Mouse (Mus musculus) spleen, postnatal 10 days (tissue): Measurements from ENCODE around the gene Akr1b3.
"Not testable (repeated sequence)": the region's sequence is repeated elsewhere in the genome, so short reads cannot be mapped to it uniquely, and the experiment has no call there.

Experiments used
- DNase-seq, 2 experiments: peaks; one replicate each; pipeline ENCODE4 v3.0.0; 2021 to 2022; ENCODE audit warnings: low spot score in 2 of 2

Gene Akr1b3

DNA sequence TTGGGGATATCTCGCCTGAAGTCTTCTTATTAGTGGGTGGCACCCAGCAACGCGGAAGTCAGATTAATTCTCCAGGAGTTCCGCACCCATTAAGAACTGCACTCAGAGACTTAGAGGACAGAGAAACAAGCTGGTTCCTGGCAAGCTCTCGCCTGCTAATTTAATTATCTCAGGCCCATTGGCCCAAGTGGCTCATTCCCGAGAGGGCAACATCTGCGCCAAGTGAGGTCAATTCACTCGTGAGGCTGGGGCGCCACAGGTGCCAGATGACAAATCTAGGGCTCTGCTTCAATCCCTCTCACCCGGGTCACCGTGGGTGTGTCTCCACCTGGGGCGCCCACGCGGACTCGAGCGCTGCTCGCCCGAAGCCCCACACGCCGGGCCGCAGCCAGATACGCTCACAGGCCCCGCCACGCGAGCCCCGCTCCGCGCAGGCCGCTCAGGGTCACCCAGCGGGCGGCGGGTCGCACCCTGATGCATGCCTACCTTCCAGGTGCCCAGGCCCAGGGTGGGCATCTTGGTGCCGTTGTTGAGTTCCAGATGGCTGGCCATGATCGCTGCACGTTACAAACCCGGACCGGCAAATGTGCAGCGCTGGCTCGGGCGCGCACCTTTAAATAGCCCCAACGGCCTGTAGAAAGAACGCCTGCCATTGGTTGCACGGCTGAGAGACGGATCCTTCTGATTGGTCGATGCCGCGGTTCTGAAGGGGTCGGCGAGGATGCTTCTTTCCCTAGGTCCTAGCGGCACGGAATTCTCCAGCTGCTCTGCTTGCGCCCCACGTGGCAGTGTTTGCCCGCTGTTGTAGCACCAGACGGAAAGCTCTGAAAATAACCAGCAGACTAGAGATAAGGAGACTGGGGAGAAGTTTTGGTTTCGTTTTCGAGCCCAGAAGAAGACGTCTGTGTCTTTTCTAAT is at the start of gene Akr1b3:
Gene Akr1b3, minus strand, starts transcription at position 625 of the 918 bp plus-strand sequence.
- peak; percentile 53 to 83 for DNase-seq

GRCm38 (mm10) chr6:34364217-34365136 is 47.2 kb upstream of the Akr1b3 start:
- no peak for DNase-seq

- DNase-seq, result no peak
These were observed 38.6 kb upstream of the Akr1b3 start for GRCm38 (mm10) chr6:34355841-34356240.

DNA sequence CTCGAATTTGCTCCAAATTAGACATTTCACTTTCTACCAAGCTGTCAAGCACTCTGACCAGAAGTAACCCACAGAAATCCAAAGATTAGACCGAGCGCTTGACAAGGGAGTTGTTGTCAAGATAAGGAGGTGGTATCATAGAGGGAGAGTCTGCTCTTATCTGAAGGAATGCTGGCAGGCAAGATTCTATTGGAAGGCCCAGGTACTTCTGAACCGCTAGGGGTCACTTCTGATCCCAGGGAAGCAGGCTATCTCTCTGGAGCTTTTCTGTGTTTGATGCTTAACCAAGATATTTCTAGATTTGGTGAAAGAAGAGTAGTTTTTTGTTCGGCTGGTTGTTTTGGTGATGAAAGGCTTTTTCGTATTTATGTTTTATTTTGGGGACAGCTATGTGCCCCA is 38.1 kb upstream of the Akr1b3 start:
- no peak for DNase-seq

GRCm38 (mm10) chr6:34354354-34355348 is 37.4 kb upstream of the Akr1b3 start:
- DNase-seq, result no peak

- no peak for DNase-seq
These were observed 36.5 kb upstream of the Akr1b3 start, which contains the start of gene Akr1b8 for GRCm38 (mm10) chr6:34353658-34354353. Gene Akr1b8 (plus strand): TSS chr6:34354119.

GRCm38 (mm10) chr6:34352401-34352800 is 35.1 kb upstream of the Akr1b3 start:
- DNase-seq, result no peak

DNA sequence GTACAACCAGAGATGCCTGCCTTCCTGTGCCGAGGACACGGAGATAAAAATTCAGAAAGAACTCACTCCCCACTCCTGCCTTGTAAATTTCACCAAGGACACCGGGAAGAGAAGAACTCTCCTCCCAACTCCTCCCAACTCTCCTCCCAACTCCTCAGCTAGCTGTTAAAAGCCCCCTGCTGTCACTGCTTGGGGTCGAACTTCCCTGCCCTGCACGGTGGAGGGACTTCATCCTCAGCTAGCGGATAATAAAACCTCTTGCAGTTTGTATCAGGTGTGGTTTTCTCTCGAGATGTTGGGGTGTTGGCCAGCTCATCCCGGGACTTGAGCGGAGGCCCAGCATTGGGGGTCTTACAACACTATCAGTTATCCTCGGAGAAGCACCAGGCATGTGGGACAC is 34.2 kb upstream of the Akr1b3 start:
- DNase-seq, result not testable (repeated sequence)

DNA sequence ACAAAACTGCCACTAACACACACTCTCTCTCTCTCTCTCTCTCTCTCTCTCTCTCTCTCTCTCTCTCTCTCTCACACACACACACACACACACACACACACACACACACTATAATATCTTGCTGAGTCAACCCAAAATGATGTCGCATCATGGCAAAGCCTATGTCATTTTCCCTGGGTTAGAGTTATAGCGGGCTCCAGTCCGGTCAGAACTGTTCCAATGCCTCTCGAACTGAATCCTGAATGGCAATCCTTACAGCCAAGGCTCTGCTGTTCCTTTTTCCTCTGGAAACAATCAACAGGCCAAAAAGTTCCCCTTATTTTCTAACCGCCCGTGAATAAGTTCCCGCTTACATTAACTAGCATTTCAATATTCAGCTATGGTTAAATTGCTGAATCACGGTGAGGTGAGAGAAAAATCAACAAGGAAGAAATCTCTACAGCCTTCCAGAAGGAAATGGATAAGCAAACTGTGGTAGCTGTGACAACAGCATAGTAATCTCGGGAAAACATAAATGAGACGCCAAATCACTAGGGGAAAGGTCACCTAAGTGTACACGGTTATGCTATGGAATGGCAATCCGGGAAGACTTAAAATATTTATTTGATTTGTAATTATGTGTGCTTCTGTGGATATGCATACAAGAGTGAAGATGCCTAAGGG is 32.9 kb upstream of the Akr1b3 start:
- DNase-seq, result no peak

DNA sequence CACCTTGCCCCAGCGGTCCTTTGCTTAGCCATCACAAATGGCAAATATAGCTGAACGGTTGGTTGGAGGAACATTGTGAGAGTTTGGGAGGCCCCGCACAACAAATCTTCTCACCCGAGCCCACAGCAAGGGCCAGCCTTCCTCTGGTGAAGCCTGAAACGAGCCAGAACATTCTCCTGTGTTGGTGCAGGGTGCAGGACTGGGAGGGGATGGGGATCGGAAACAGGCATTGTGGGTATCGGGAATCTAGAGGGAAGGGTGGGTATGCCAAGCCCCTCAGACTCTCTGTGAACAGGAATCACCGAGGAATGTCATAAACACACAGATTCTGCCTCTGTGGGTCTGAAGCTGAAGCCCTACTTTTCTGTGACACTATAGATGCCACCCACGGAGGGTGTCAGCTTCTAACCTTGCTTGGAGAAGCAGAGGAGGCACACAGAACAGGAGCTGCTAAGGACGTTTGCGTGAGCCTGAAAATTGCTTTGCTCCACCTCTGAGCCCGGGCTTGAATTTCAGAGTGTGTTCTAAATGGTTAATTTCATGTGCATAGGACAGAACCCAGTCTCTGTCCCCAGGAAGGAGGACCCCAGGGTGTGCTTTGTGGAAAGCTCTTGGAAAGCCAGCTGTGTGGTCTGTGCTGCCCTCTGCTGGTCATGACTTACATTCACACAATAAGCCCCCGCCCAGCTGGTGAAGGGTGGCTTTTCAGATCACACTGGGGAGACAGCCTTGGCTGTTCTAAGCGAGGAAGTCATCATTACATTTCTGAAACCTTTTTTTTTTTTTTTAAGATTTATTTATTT is 29.0 kb upstream of the Akr1b3 start:
- DNase-seq, result peak; percentile 22 to 72

GRCm38 (mm10) chr6:34344935-34345334 is 27.7 kb upstream of the Akr1b3 start:
- no peak for DNase-seq

DNA sequence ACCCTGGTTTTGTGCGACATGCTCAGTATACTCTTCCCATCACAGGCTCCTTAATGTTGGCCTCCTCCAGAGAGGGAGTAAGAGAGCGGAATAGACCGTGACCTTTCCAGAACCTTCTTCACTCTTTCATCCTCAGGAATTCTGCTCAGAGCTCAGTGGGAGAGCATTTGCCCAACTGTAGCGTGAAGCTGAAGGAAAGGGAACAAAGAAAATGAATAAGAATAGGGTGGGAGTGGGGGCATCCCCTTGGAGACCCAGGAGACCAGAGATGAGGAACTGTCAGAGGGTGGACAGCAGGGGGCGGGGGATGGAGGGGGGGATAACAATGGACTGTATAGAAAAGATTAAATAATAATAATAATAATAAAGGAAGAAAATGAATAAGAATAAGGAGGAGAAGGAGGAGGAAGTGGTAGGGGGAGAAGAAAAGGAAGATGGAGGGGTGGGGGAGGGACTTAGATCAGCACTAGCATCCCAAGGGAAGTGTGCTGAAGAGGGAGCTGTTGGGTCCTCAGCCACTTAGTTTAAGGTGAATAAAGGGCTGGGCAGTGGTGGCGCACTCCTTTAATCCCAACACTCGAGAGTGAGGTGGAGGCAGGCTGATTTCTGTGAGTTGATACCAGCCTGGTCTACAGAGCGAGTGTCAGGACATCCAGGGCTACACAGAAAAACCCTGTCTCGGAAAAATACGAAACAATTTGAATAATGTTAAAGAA is 27.0 kb upstream of the Akr1b3 start:
- DNase-seq, result no peak

DNA sequence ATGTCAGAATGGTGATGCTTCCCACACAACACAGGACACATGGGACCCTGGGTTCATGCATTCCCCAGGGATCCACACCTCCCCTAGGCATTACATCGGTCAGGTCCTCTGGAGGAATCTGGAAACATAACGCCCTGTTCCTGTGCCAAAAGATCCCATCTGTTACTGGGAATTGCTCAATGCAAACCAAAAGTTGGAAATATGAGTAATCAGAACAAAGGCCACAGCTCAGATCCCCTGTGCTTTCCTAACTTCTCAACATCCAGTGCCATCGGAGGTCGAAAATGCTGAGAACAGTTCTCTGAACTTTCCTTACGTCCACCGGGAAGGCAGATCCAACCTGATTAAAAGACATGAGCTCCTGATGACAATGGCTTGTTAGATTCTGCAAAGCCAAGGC is 26.1 kb upstream of the Akr1b3 start:
- DNase-seq, result no peak

DNA sequence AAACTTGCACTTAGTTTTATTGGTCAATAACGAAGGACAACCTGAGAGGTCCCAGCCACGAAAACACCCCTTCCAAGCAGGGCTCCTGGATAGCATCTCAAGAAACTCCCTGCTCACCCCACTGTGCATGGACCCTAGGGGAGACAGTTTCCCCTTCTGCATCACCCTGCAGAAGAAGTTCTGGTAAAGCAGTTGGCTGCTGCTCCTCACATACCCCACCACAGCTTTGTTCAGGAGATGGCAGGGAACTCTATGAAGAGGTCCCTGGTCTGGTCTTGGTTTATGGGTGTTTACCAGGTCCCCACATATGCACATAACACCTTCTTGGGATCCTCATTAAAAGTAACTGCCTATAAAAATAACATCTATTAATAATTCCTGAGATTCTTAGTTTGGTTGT is 25.2 kb upstream of the Akr1b3 start:
- no peak for DNase-seq

- DNase-seq, result no peak
These were observed 24.7 kb upstream of the Akr1b3 start for GRCm38 (mm10) chr6:34341991-34342390.

GRCm38 (mm10) chr6:34337799-34338198 is 20.5 kb upstream of the Akr1b3 start:
- no peak for DNase-seq

DNA sequence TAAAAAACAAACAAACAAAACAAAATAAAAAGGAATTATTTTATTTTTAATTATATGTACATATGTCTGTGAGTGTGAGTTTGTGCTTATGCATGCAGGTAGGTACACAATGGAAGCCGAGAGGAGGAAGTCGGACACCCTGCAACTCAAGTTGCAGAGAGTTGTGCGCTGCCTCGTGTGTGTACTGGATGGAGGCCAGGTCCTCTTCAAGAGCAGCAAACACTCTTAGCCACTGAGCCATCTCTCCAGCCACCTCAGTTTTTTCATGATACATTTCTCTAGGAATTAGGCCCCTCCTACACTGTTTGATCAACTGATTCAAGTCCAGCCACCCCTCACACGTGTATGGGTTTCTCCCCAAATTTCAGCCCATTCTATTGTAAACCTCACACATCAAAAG is 17.4 kb upstream of the Akr1b3 start:
- no peak for DNase-seq

GRCm38 (mm10) chr6:34331804-34332203 is 14.5 kb upstream of the Akr1b3 start:
- not testable (repeated sequence) for DNase-seq
